Mouse (Mus musculus) MEL (cell line): ENCODE measurements around the gene St3gal2. TPM values are rescaled to one million over a fixed set of nuclear protein-coding genes. Genes with fewer than 3 reads are reported as not detected.
"Not testable (repeated sequence)": the region's sequence is repeated elsewhere in the genome, so short reads cannot be mapped to it uniquely, and the experiment has no call there.

Source experiments
- DNase-seq: peaks from one replicate; pipeline ENCODE4 v3.0.0; 2011; ENCODE audit warnings: low read depth, low spot score
- H3K27ac ChIP-seq: 2 replicates; pipeline ENCODE4 v1.5.1; 2012; ENCODE audit warnings: low read depth, mild to moderate bottlenecking, control low read depth, low read length, moderate library complexity; ENCODE audit not compliant: control insufficient read depth
- H3K27me3 ChIP-seq, 2 experiments: fragments of 150-350 bp in 1 of 2; sonication (generic) in 1 of 2; 2 replicates each; pipeline ENCODE4 v1.6.1; 2012; ENCODE audit warnings: low read length in 2 of 2, mild to moderate bottlenecking in 2 of 2, improper control_type of control experiment in 1 of 2, moderate library complexity in 1 of 2; ENCODE audit not compliant: insufficient read depth in 2 of 2, control insufficient read depth in 1 of 2
- H3K36me3 ChIP-seq, 2 experiments: 2 replicates each; pipeline ENCODE4 v1.6.1; 2012 to 2014; ENCODE audit warnings: low read length in 2 of 2, improper control_type of control experiment in 1 of 2, inconsistent platforms in 1 of 2, mild to moderate bottlenecking in 1 of 2; ENCODE audit not compliant: insufficient read depth in 2 of 2, control insufficient read depth in 1 of 2
- H3K4me1 ChIP-seq, 2 experiments: fragments of 150-350 bp in 1 of 2; sonication (generic) in 1 of 2; 2 replicates each; pipeline ENCODE4 v1.6.1; 2012; ENCODE audit warnings: low read length in 2 of 2, improper control_type of control experiment in 1 of 2, mild to moderate bottlenecking in 1 of 2; ENCODE audit not compliant: insufficient read depth in 2 of 2, control insufficient read depth in 1 of 2
- H3K4me3 ChIP-seq, 2 experiments: fragments of 150-350 bp in 1 of 2; sonication (generic) in 1 of 2; 2 replicates each; pipeline ENCODE4 v1.5.1; 2012; ENCODE audit warnings: low read depth in 2 of 2, low read length in 2 of 2, mild to moderate bottlenecking in 2 of 2, moderate library complexity in 2 of 2, control low read depth in 1 of 2, improper control_type of control experiment in 1 of 2; ENCODE audit not compliant: control insufficient read depth in 1 of 2, insufficient read depth in 1 of 2
- H3K79me2 ChIP-seq: 2 replicates; pipeline ENCODE4 v1.6.1; 2012; ENCODE audit warnings: mild to moderate bottlenecking, low read length, moderate library complexity; ENCODE audit not compliant: control insufficient read depth, poor library complexity, insufficient read depth
- H3K9ac ChIP-seq: 2 replicates; pipeline ENCODE4 v1.6.1; 2012; ENCODE audit warnings: low read depth, mild to moderate bottlenecking, control low read depth, low read length, moderate library complexity; ENCODE audit not compliant: control insufficient read depth, poor library complexity, severe bottlenecking
- H3K9me3 ChIP-seq: fragments of 150-350 bp; sonication (generic); replicated peaks from 2 replicates; pipeline ENCODE4 v1.6.1; 2012; ENCODE audit warnings: mild to moderate bottlenecking, low read length, improper control_type of control experiment, moderate library complexity; ENCODE audit not compliant: insufficient read depth
- CHD1 ChIP-seq: IDR thresholded peaks from 2 replicates; pipeline ENCODE4 v1.6.1; 2012; ENCODE audit warnings: low read depth, mild to moderate bottlenecking, inconsistent platforms, low read length, improper control_type of control experiment
- CTCF ChIP-seq, 3 experiments: IDR thresholded peaks in 2 of 3; conservative IDR thresholded peaks in 1 of 3; 2 replicates each; pipeline ENCODE4 v1.5.1; 2011 to 2012; ENCODE audit warnings: low read length in 3 of 3, low read depth in 2 of 3, mild to moderate bottlenecking in 2 of 3, improper control_type of control experiment in 1 of 3, inconsistent platforms in 1 of 3, mixed read lengths in 1 of 3, moderate library complexity in 1 of 3; ENCODE audit not compliant: control insufficient read depth in 1 of 3, insufficient read depth in 1 of 3, poor library complexity in 1 of 3, severe bottlenecking in 1 of 3
- EP300 ChIP-seq, 2 experiments: IDR thresholded peaks; 2 replicates each; pipeline ENCODE4 v1.6.1; 2011; ENCODE audit warnings: improper control_type of control experiment in 2 of 2, low read length in 2 of 2, low read depth in 1 of 2, mild to moderate bottlenecking in 1 of 2
- GATA1 ChIP-seq: IDR thresholded peaks from 2 replicates; pipeline ENCODE4 v1.6.1; 2011; ENCODE audit warnings: low read depth, low read length, improper control_type of control experiment
- KAT2A ChIP-seq: conservative IDR thresholded peaks from 2 replicates; pipeline ENCODE4 v1.6.1; 2012; ENCODE audit warnings: low read depth, low read length, improper control_type of control experiment, inconsistent platforms
- MXI1 ChIP-seq: IDR thresholded peaks from 2 replicates; pipeline ENCODE4 v1.6.1; 2011; ENCODE audit warnings: mild to moderate bottlenecking, low read depth, low read length, improper control_type of control experiment
- MYC ChIP-seq: IDR thresholded peaks from 2 replicates; pipeline ENCODE4 v1.6.1; 2011; ENCODE audit warnings: low read depth, mild to moderate bottlenecking, low read length, improper control_type of control experiment, moderate library complexity
- NELFE ChIP-seq: IDR thresholded peaks from 2 replicates; pipeline ENCODE4 v1.6.1; 2011; ENCODE audit warnings: low read depth, low read length, improper control_type of control experiment
- POLR2A ChIP-seq, 2 experiments: IDR thresholded peaks; 2 replicates each; pipeline ENCODE4 v1.6.1; 2011 to 2012; ENCODE audit warnings: low read length in 2 of 2, mild to moderate bottlenecking in 2 of 2, control low read depth in 1 of 2, improper control_type of control experiment in 1 of 2, low read depth in 1 of 2, moderate library complexity in 1 of 2; ENCODE audit not compliant: control insufficient read depth in 1 of 2, insufficient read depth in 1 of 2, poor library complexity in 1 of 2
- POLR2AphosphoS5 ChIP-seq: IDR thresholded peaks from 2 replicates; pipeline ENCODE4 v1.6.1; 2012; ENCODE audit warnings: low read depth, borderline replicate concordance, mild to moderate bottlenecking, inconsistent platforms, low read length, moderate library complexity, mixed read lengths
- RAD21 ChIP-seq: IDR thresholded peaks from 2 replicates; pipeline ENCODE4 v1.6.1; 2011; ENCODE audit warnings: mild to moderate bottlenecking, low read depth, low read length, improper control_type of control experiment
- TCF12 ChIP-seq: IDR thresholded peaks from 2 replicates; pipeline ENCODE4 v1.6.1; 2014; ENCODE audit warnings: low read depth, mild to moderate bottlenecking, inconsistent platforms, low read length, improper control_type of control experiment, moderate library complexity
- USF1 ChIP-seq: IDR thresholded peaks from 2 replicates; pipeline ENCODE4 v1.6.1; 2014; ENCODE audit warnings: low read depth, mild to moderate bottlenecking, inconsistent platforms, low read length, improper control_type of control experiment, moderate library complexity
- ZMIZ1 ChIP-seq: IDR thresholded peaks from 2 replicates; pipeline ENCODE4 v1.6.1; 2012; ENCODE audit warnings: low read depth, mild to moderate bottlenecking, inconsistent platforms, low read length, improper control_type of control experiment, moderate library complexity
- polyA plus RNA-seq, 2 experiments: library from polyadenylated mRNA; stranded (reverse) in 1 of 2; unstranded in 1 of 2; fragments of >175 nt in 1 of 2; fragments of >200 nt in 1 of 2; gene quantifications; 2 replicates each; pipeline versions ENCODE4 v1.2.1 to v1.2.4; 2012; ENCODE audit warnings: low replicate concordance in 2 of 2, low read depth in 1 of 2; ENCODE audit not compliant: insufficient read length in 2 of 2, insufficient read depth in 1 of 2, missing spikeins in 1 of 2
- total RNA-seq: library from RNA; depleted of rRNA; stranded (reverse); fragments of 300-350 nt; gene quantifications from 2 replicates; pipeline ENCODE4 v1.2.3, GENCODE M21; 2012

St3gal2 gene
- total and polyA plus RNA-seq, 3 experiments: 5.2 to 18.0 TPM; not detected in 1

DNA sequence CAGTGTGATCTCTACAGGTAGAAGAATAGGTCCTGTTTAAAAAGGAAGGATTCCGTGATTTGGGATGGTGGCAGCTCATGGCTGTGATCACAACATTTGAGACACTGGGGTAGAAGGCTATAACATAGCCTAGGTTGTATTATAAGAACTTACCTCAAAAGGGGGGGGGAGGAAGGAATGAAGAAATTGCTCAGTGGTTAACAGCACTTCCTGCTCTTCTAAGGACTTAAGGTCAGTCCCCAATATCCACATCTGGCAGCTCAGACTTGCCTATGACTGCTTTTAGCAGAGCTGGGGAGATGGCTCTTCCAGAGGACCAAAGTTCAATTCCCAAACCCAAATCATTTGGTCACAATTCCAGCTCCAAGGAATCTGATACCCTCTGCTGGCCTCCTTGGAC, 13.0 kb upstream of the St3gal2 start:
- Histone ChIP-seq H3K4me1 (peaks cover 4 to 8% of the 10 kb centered on the region in 2 experiments; a peak in 3 of 4 replicates), H3K9me3 (no peaks in the 10 kb centered on the region), H3K36me3 (peaks cover 0 to 3% of the 10 kb centered on the region in 2 experiments; a peak in 2 of 4 replicates), H3K27ac (no peak overlapping the region), H3K27me3 (no peaks in the 10 kb centered on the region), H3K79me2 (no peaks in the 10 kb centered on the region; the same call in 1 of the 2 replicates), H3K9ac (no peak overlapping the region), H3K4me3 (no peak overlapping the region)
- TF ChIP-seq CHD1 (no peak), POLR2A (IDR thresholded peaks at IDR 0.05; ENCODE audit: control insufficient read depth in 1 of 2, insufficient read depth in 1 of 2, low read depth in 1 of 2, low read length in 2 of 2, poor library complexity in 1 of 2) (no peak), CTCF (IDR thresholded peaks at IDR 0.05 in 2 of 3, conservative IDR thresholded peaks at IDR 0.05 in 1 of 3; ENCODE audit: control insufficient read depth in 1 of 3, insufficient read depth in 1 of 3, low read depth in 2 of 3, low read length in 3 of 3, poor library complexity in 1 of 3, severe bottlenecking in 1 of 3) (no peak), GATA1 (no peak), ZMIZ1 (no peak), MYC (no peak), NELFE (no peak), POLR2AphosphoS5 (no peak), USF1 (no peak), KAT2A (no peak), TCF12 (no peak), EP300 (IDR thresholded peaks at IDR 0.05; ENCODE audit: low read depth in 1 of 2, low read length in 2 of 2) (no peak), MXI1 (no peak)
- DNase-seq: no peak

- peaks cover 4 to 15% of the 10 kb centered on the region in 2 experiments; a peak in 3 of 4 replicates for H3K4me1 ChIP-seq
- not testable (repeated sequence) for H3K27ac ChIP-seq, H3K79me2 ChIP-seq
- peak; percentile 1; the same call in 1 of the 2 replicates for TF ChIP-seq RAD21
- TF ChIP-seq CTCF (IDR thresholded peaks at IDR 0.05 in 2 of 3, conservative IDR thresholded peaks at IDR 0.05 in 1 of 3; ENCODE audit: control insufficient read depth in 1 of 3, insufficient read depth in 1 of 3, low read depth in 2 of 3, low read length in 3 of 3, poor library complexity in 1 of 3, severe bottlenecking in 1 of 3): 0 out of 6 replicates have a peak, but pooled peaks of 1 of the 3 experiments have one; percentile 1
- TF ChIP-seq, all 39 proteins: peak for 2; not testable (repeated sequence) for 37
- H3K4me3 ChIP-seq, DNase-seq, H3K36me3 ChIP-seq, H3K27me3 ChIP-seq, H3K9me3 ChIP-seq, H3K9ac ChIP-seq: not testable (repeated sequence)
Measured at GRCm38 (mm10) chr8:110909850-110910249, 9.9 kb upstream of the St3gal2 start.
